13 mouse cellular contexts compared by ENCODE assay signal in the genomic region with DNA sequence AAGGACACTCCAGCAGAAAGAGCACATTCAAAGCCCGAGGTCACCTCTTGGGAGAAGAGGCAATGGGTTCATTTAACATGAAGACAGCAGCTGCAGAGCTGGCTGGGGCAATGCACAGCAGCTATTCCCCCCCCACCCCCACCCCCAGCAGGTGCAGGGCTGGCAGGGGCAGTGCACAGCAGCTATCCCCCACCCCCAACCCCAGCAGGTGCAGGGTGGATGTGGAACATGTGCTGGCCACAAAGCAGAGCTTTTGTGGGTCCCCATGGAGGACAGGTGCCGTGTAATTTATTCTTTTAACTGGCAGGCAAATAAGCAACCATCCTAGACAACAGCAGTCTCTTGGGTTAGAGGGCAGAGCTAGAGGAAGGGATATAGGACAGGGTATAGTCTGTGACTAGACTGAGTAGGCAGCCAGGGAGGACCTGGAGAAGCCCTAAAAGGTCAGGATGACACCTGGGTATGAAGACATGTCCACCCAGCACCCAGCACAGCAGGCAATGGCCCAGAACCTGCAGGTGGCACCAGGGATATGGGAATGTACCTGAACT. TPM values are rescaled to one million over a fixed set of nuclear protein-coding genes. Genes with fewer than 3 reads are reported as not detected.
DNase-seq lines count a peak whose midpoint lies in the region; ATAC-seq and TF ChIP-seq lines count a peak whose summit lies in the region.
"Had no signal": no experiment of that assay in that cellular context is flagged by ENCODE, and none has a peak within 500 bp of the region (broad histone marks: within the 10 kb centered on the region; RNA-seq: fewer than 3 reads in every experiment).

No protein-coding gene starts in this region.

- peaks cover 98% of the 10 kb centered on the region in 2 experiments for H3K36me3 ChIP-seq in CH12.LX (replicated peaks in 1 of 2; ENCODE audit: control insufficient read depth in 1 of 2, insufficient read depth in 1 of 2, low read length in 1 of 2)
- peaks cover 11% of the 10 kb centered on the region; the same call in 1 of the 2 replicates for H3K36me3 ChIP-seq in hindbrain, embryonic 15.5 days
- peaks cover 73% of the 10 kb centered on the region for H3K36me3 ChIP-seq in neural tube, embryonic 13.5 days

- DNase-seq in A20 (ENCODE audit: low read depth, low spot score), result peak; percentile 89
- DNase-seq in CH12.LX (ENCODE audit: extremely low read depth), result peak; percentile 47
- no peak for DNase-seq in kidney, adult 8-10 months
- no peak for DNase-seq in frontal cortex, postnatal 14 days (ENCODE audit: low spot score in 2 of 2)
- DNase-seq: cerebellum, adult 11-12 months; kidney, postnatal 4 days; lung, postnatal 10 days; right cerebral cortex, postnatal 25 days had no signal

- no peak for TF ChIP-seq POLR2A in CH12.LX (IDR thresholded peaks at IDR 0.05; ENCODE audit: low read depth, low read length)

- H3K9ac ChIP-seq in CH12.LX (ENCODE audit: insufficient read depth, low read depth), result no peak overlapping the region
- no peak overlapping the region for H3K9ac ChIP-seq in hindbrain, embryonic 15.5 days
- no peak overlapping the region for H3K9ac ChIP-seq in neural tube, embryonic 13.5 days
- H3K9ac ChIP-seq: liver, embryonic 12.5 days had no signal

- ATAC-seq in hindbrain, embryonic 15.5 days (ENCODE audit: low FRiP score, low read depth), result 0 out of 2 replicates have a peak, but pooled peaks have one; percentile 49
- peak; percentile 83 for ATAC-seq in neural tube, embryonic 13.5 days (ENCODE audit: low read depth)
- no peak for ATAC-seq in inflammation-experienced regulatory T-cells, adult 6 months
- ATAC-seq: liver, embryonic 12.5 days had no signal

- 39% methylated on average over 2 of the region's 2 CpGs for WGBS in hindbrain, embryonic 15.5 days
- WGBS in neural tube, embryonic 13.5 days, result 41% methylated on average over 2 of the region's 2 CpGs

- no peak overlapping the region for H3K4me2 ChIP-seq in CH12.LX (ENCODE audit: insufficient read depth, low read depth, poor library complexity, severe bottlenecking)
- no peak overlapping the region for H3K4me2 ChIP-seq in hindbrain, embryonic 15.5 days
- H3K4me2 ChIP-seq in neural tube, embryonic 13.5 days, result no peak overlapping the region
- H3K4me2 ChIP-seq: heart, embryonic 11.5 days; liver, embryonic 12.5 days had no signal

- H3K79me2 ChIP-seq in CH12.LX (replicated peaks; ENCODE audit: control insufficient read depth, extremely low read depth, insufficient read depth, poor library complexity, severe bottlenecking), result peaks cover 1% of the 10 kb centered on the region; the same call in 1 of the 2 replicates

- no peak overlapping the region for H3K4me3 ChIP-seq in CH12.LX (replicated peaks in 1 of 3; ENCODE audit: low read depth in 2 of 3, low read length in 2 of 3, poor library complexity in 1 of 3)
- H3K4me3 ChIP-seq in hindbrain, embryonic 15.5 days, result no peak overlapping the region
- no peak overlapping the region for H3K4me3 ChIP-seq in neural tube, embryonic 13.5 days
- H3K4me3 ChIP-seq: liver, embryonic 12.5 days had no signal

- no peak for TF ChIP-seq EP300 in CH12.LX (IDR thresholded peaks at IDR 0.05; ENCODE audit: low read length)

- H3K27me3 ChIP-seq in CH12.LX (replicated peaks), result no peaks in the 10 kb centered on the region
- H3K27me3 ChIP-seq in hindbrain, embryonic 15.5 days, result no peaks in the 10 kb centered on the region
- no peaks in the 10 kb centered on the region for H3K27me3 ChIP-seq in neural tube, embryonic 13.5 days
- H3K27me3 ChIP-seq: liver, embryonic 12.5 days had no signal

- TF ChIP-seq RAD21 in CH12.LX (IDR thresholded peaks at IDR 0.05; ENCODE audit: low read depth, low read length), result no peak

- dilution Hi-C loops in CH12.LX (cut with MboI; ENCODE audit: extremely low pct_ligation_motif_present, extremely low pct_unique_long_range_greater_than_20kb, low sequenced_read_pairs), result no loop called here

- in situ Hi-C loops in CH12.LX (cut with MboI; ENCODE audit: low pct_ligation_motif_present, low pct_unique_long_range_greater_than_20kb, low sequenced_read_pairs), result loop anchor here (25.0 kb wide), 1 partner anchor 774 kb away; no protein-coding TSS in a partner anchor

- peaks cover 0 to 32% of the 10 kb centered on the region in 2 experiments; a peak in 2 of 4 replicates for H3K4me1 ChIP-seq in CH12.LX (ENCODE audit: control insufficient read depth in 1 of 2, insufficient read depth in 2 of 2)
- H3K4me1 ChIP-seq in hindbrain, embryonic 15.5 days (replicated peaks), result no peaks in the 10 kb centered on the region
- peaks cover 21% of the 10 kb centered on the region for H3K4me1 ChIP-seq in neural tube, embryonic 13.5 days (replicated peaks)

- no peaks in the 10 kb centered on the region for H3K9me3 ChIP-seq in CH12.LX (replicated peaks; ENCODE audit: low read length)
- no peaks in the 10 kb centered on the region for H3K9me3 ChIP-seq in hindbrain, embryonic 15.5 days
- no peaks in the 10 kb centered on the region for H3K9me3 ChIP-seq in neural tube, embryonic 13.5 days
- H3K9me3 ChIP-seq: liver, embryonic 12.5 days had no signal

- H3K27ac ChIP-seq in CH12.LX (ENCODE audit: insufficient read depth, low read depth), result no peak overlapping the region
- no peak overlapping the region for H3K27ac ChIP-seq in hindbrain, embryonic 15.5 days (replicated peaks)
- peak overlapping the region; percentile 64 for H3K27ac ChIP-seq in neural tube, embryonic 13.5 days (replicated peaks)
- H3K27ac ChIP-seq: liver, embryonic 12.5 days had no signal

- TF ChIP-seq CTCF in CH12.LX (conservative IDR thresholded peaks at IDR 0.05 in 1 of 2, IDR thresholded peaks at IDR 0.05 in 1 of 2; ENCODE audit: low read depth in 2 of 2, low read length in 2 of 2), result no peak

TF ChIP-seq in CH12.LX, 34 proteins besides CTCF, POLR2A, EP300 and RAD21:
- TF ChIP-seq MEF2A (IDR thresholded peaks at IDR 0.05; ENCODE audit: borderline replicate concordance, low read depth, low read length) (no peak), USF2 (conservative IDR thresholded peaks at IDR 0.05; ENCODE audit: low read depth, low read length) (no peak), ZNF384 (IDR thresholded peaks at IDR 0.05; ENCODE audit: low read depth, low read length) (no peak), SIN3A (IDR thresholded peaks at IDR 0.05; ENCODE audit: low read length) (no peak), TCF12 (IDR thresholded peaks at IDR 0.05; ENCODE audit: low read depth, low read length) (peak; percentile 63; the same call in 1 of the 2 replicates), CHD2 (IDR thresholded peaks at IDR 0.05; ENCODE audit: low read length) (peak; percentile 49; the same call in 1 of the 2 replicates), MXI1 (IDR thresholded peaks at IDR 0.05; ENCODE audit: low read depth, low read length) (no peak), BHLHE40 (IDR thresholded peaks at IDR 0.05; ENCODE audit: low read depth, low read length) (no peak), IRF4 (IDR thresholded peaks at IDR 0.05; ENCODE audit: low read depth, low read length) (no peak), MYC (IDR thresholded peaks at IDR 0.05; ENCODE audit: low read depth, low read length) (no peak), ETS1 (conservative IDR thresholded peaks at IDR 0.05; ENCODE audit: low read depth, low read length) (no peak), JUND (conservative IDR thresholded peaks at IDR 0.05; ENCODE audit: low read depth, low read length) (no peak), E2F4 (IDR thresholded peaks at IDR 0.05; ENCODE audit: insufficient replicate concordance, low read depth, low read length) (no peak), JUN (IDR thresholded peaks at IDR 0.05; ENCODE audit: insufficient read depth, low read depth, low read length) (no peak)
TF ChIP-seq in CH12.LX: peak in this region for 2.

RNA-seq across cellular contexts. Expression of a gene that starts 11.6 kb away (rescaled TPM):
- total RNA-seq in CH12.LX (2012; rRNA removed), result 0.34 and 0.81 TPM in 2 replicates
- 0.57 and 0.93 TPM in 2 replicates for total RNA-seq in CH12.LX (2014; rRNA removed)
- 0.79 TPM in 1 of 2 replicates, not detected in the other for polyA plus RNA-seq in CH12.LX (2012; ENCODE audit: insufficient read length, low read depth)
- 584 and 747 TPM in 2 replicates for polyA plus RNA-seq in hindbrain, embryonic 15.5 days (2015; fragmentation: Nextera tagmentation; extraction: Ambion mirVana)
- 548 and 565 TPM in 2 replicates for polyA plus RNA-seq in neural tube, embryonic 13.5 days (2015; fragmentation: Nextera tagmentation; extraction: Ambion mirVana)
- polyA plus RNA-seq in inflammation-experienced regulatory T-cells, adult 6 months (2017; shearing (Covaris generic)), result not detected

RNA-seq across cellular contexts. Expression of a gene that starts 12.1 kb away (rescaled TPM):
- 130 and 153 TPM in 2 replicates for total RNA-seq in CH12.LX (2012; rRNA removed)
- total RNA-seq in CH12.LX (2014; rRNA removed), result 146 and 148 TPM in 2 replicates
- polyA plus RNA-seq in CH12.LX (2012; ENCODE audit: insufficient read length, low read depth), result 148 and 207 TPM in 2 replicates
- 34.0 and 36.2 TPM in 2 replicates for polyA plus RNA-seq in hindbrain, embryonic 15.5 days (2015; fragmentation: Nextera tagmentation; extraction: Ambion mirVana)
- polyA plus RNA-seq in neural tube, embryonic 13.5 days (2015; fragmentation: Nextera tagmentation; extraction: Ambion mirVana), result 33.5 and 40.5 TPM in 2 replicates
- polyA plus RNA-seq in inflammation-experienced regulatory T-cells, adult 6 months (2017; shearing (Covaris generic)), result 10 to 100 TPM; 18.8 to 61.4 (median 19.9) TPM

RNA-seq across cellular contexts. Expression of a gene that starts 15.6 kb away (rescaled TPM):
- 13.3 and 16.0 TPM in 2 replicates for total RNA-seq in CH12.LX (2012; rRNA removed)
- total RNA-seq in CH12.LX (2014; rRNA removed), result 9.3 and 12.2 TPM in 2 replicates
- polyA plus RNA-seq in CH12.LX (2012; ENCODE audit: insufficient read length, low read depth), result 13.5 and 15.6 TPM in 2 replicates
- polyA plus RNA-seq in hindbrain, embryonic 15.5 days (2015; fragmentation: Nextera tagmentation; extraction: Ambion mirVana), result 81.7 and 94.2 TPM in 2 replicates
- 75.6 and 76.1 TPM in 2 replicates for polyA plus RNA-seq in neural tube, embryonic 13.5 days (2015; fragmentation: Nextera tagmentation; extraction: Ambion mirVana)
- polyA plus RNA-seq in inflammation-experienced regulatory T-cells, adult 6 months (2017; shearing (Covaris generic)), result 10 to 100 TPM; 46.5 to 64.8 (median 52.8) TPM

RNA-seq across cellular contexts. Expression of a gene that starts 44.7 kb away (rescaled TPM):
- 11.2 and 18.4 TPM in 2 replicates for total RNA-seq in CH12.LX (2012; rRNA removed)
- 13.0 and 14.9 TPM in 2 replicates for total RNA-seq in CH12.LX (2014; rRNA removed)
- polyA plus RNA-seq in CH12.LX (2012; ENCODE audit: insufficient read length, low read depth), result 17.8 and 20.8 TPM in 2 replicates
- polyA plus RNA-seq in hindbrain, embryonic 15.5 days (2015; fragmentation: Nextera tagmentation; extraction: Ambion mirVana), result 38.2 and 40.3 TPM in 2 replicates
- polyA plus RNA-seq in neural tube, embryonic 13.5 days (2015; fragmentation: Nextera tagmentation; extraction: Ambion mirVana), result 43.1 and 43.4 TPM in 2 replicates
- 10 to 100 TPM; 39.2 to 72.4 (median 62.7) TPM for polyA plus RNA-seq in inflammation-experienced regulatory T-cells, adult 6 months (2017; shearing (Covaris generic))

Comparison
In these comparisons a context has a peak if more than half of its experiments do, and no peak if none do; other contexts are left out.
1. DNase-seq: peak in A20 (single experiment) and CH12.LX (single experiment); none in kidney, adult 8-10 months (0 of 2) and frontal cortex, postnatal 14 days (0 of 2).
2. RNA of a gene that starts 11.6 kb away (polyA plus RNA-seq): 584 to 747 TPM in hindbrain, embryonic 15.5 days and 548 to 565 TPM in neural tube, embryonic 13.5 days; 0.79 TPM in CH12.LX and not detected in inflammation-experienced regulatory T-cells, adult 6 months; every median in the first group is over 100 times any median in the second.